Mouse (Mus musculus): Measurements from ENCODE around the gene 1700088E04Rik.

DNA sequence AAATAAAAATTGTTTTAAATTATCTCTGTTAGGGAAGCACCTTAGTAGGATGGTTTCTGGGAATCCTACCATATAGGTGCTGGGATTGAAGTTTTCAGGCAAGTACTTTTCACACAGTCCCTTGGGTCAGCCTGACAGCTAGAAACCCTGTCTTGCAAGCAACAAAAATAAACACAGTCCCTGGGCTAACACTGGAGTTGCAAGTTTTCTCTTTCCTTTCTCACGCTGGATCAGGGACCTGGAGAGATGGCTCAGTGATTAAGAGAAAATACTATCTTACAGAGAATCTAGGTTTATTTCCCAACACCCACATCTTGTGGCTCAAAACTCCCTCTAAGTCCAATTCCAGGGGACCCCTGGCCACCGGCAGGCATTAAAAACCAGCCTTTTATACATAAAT is 43.9 kb downstream of the 1700088E04Rik start:
- TF ChIP-seq GATA1 (IDR thresholded peaks at IDR 0.05; ENCODE audit: borderline replicate concordance, low read length) (no peak), FLI1 (IDR thresholded peaks at IDR 0.05; ENCODE audit: low read length) (no peak)

Measured in megakaryocyte, embryonic 14.5 days (primary cell).